8 mouse cellular contexts compared by ENCODE assay signal in genomic region chrX:84860012-84860647, GRCm38 (mm10).
DNase-seq lines count a peak whose midpoint lies in the region; ATAC-seq lines count a peak whose summit lies in the region.

No protein-coding gene starts in this region.

- H3K4me3 ChIP-seq in heart, embryonic 12.5 days: no peak overlapping the region
- H3K4me3 ChIP-seq in forebrain, embryonic 15.5 days: no peak overlapping the region
- no peak overlapping the region for H3K4me3 ChIP-seq in liver, embryonic 13.5 days (replicated peaks)
- H3K4me3 ChIP-seq in neural tube, embryonic 11.5 days (ENCODE audit: low read depth, low read length): no peak overlapping the region

- no peak overlapping the region for H3K27ac ChIP-seq in heart, embryonic 12.5 days (ENCODE audit: poor library complexity, severe bottlenecking)
- no peak overlapping the region for H3K27ac ChIP-seq in forebrain, embryonic 15.5 days (replicated peaks)
- no peak overlapping the region for H3K27ac ChIP-seq in liver, embryonic 13.5 days
- H3K27ac ChIP-seq in neural tube, embryonic 11.5 days (ENCODE audit: low read depth, low read length): no peak overlapping the region

- no peak for ATAC-seq in heart, embryonic 12.5 days (ENCODE audit: insufficient number of reproducible peaks, low FRiP score)
- peak; percentile 93 for ATAC-seq in forebrain, embryonic 15.5 days (replicated peaks)
- ATAC-seq in liver, embryonic 13.5 days (ENCODE audit: low read depth): peak; percentile 60
- ATAC-seq in neural tube, embryonic 11.5 days (ENCODE audit: insufficient read depth, low FRiP score, low TSS enrichment): peak; percentile 89

- H3K27me3 ChIP-seq in heart, embryonic 12.5 days (replicated peaks): no peaks in the 10 kb centered on the region
- no peaks in the 10 kb centered on the region for H3K27me3 ChIP-seq in forebrain, embryonic 15.5 days
- H3K27me3 ChIP-seq in liver, embryonic 13.5 days: no peaks in the 10 kb centered on the region
- no peaks in the 10 kb centered on the region for H3K27me3 ChIP-seq in neural tube, embryonic 11.5 days (ENCODE audit: control insufficient read depth, insufficient read depth, low read length)

- no peaks in the 10 kb centered on the region for H3K4me1 ChIP-seq in heart, embryonic 12.5 days (replicated peaks)
- no peaks in the 10 kb centered on the region for H3K4me1 ChIP-seq in forebrain, embryonic 15.5 days
- H3K4me1 ChIP-seq in liver, embryonic 13.5 days (replicated peaks): no peaks in the 10 kb centered on the region
- no peaks in the 10 kb centered on the region for H3K4me1 ChIP-seq in neural tube, embryonic 11.5 days (ENCODE audit: control insufficient read depth, insufficient read depth, low read length)

- H3K9me3 ChIP-seq in heart, embryonic 12.5 days (replicated peaks): no peaks in the 10 kb centered on the region
- H3K9me3 ChIP-seq in forebrain, embryonic 15.5 days: no peaks in the 10 kb centered on the region
- no peaks in the 10 kb centered on the region for H3K9me3 ChIP-seq in liver, embryonic 13.5 days (replicated peaks)
- H3K9me3 ChIP-seq in neural tube, embryonic 11.5 days (ENCODE audit: control insufficient read depth, low read length): no peaks in the 10 kb centered on the region

- DNase-seq in heart, adult 18-20 months: peak; percentile 6 to 19
- peak; percentile 18 to 40 for DNase-seq in kidney, postnatal 4 days
- no peak for DNase-seq in liver, embryonic 13.5 days
- DNase-seq in neural tube, embryonic 11.5 days (ENCODE audit: low spot score): peak; percentile 73
- DNase-seq in spleen, adult 18-20 months: no peak
- no peak for DNase-seq in adrenal gland, postnatal 10 days

- H3K9ac ChIP-seq in heart, embryonic 12.5 days: no peak overlapping the region
- no peak overlapping the region for H3K9ac ChIP-seq in forebrain, embryonic 15.5 days (replicated peaks)
- H3K9ac ChIP-seq in liver, embryonic 13.5 days: no peak overlapping the region
- no peak overlapping the region for H3K9ac ChIP-seq in neural tube, embryonic 11.5 days (ENCODE audit: low read length)

- no peaks in the 10 kb centered on the region for H3K36me3 ChIP-seq in heart, embryonic 12.5 days
- H3K36me3 ChIP-seq in forebrain, embryonic 15.5 days: no peaks in the 10 kb centered on the region
- H3K36me3 ChIP-seq in liver, embryonic 13.5 days: no peaks in the 10 kb centered on the region
- H3K36me3 ChIP-seq in neural tube, embryonic 11.5 days (ENCODE audit: control insufficient read depth, insufficient read depth, low read length): no peaks in the 10 kb centered on the region

- H3K4me2 ChIP-seq in heart, embryonic 12.5 days: no peak overlapping the region
- H3K4me2 ChIP-seq in forebrain, embryonic 15.5 days (replicated peaks): no peak overlapping the region
- no peak overlapping the region for H3K4me2 ChIP-seq in liver, embryonic 13.5 days
- no peak overlapping the region for H3K4me2 ChIP-seq in neural tube, embryonic 11.5 days (ENCODE audit: low read depth)

- WGBS in heart, embryonic 12.5 days: 28% methylated on average over 3 of the region's 3 CpGs
- 19% methylated on average over 3 of the region's 3 CpGs for WGBS in forebrain, embryonic 15.5 days
- 33% methylated on average over 3 of the region's 3 CpGs for WGBS in liver, embryonic 13.5 days (ENCODE audit: insufficient replicate concordance)
- 6% methylated on average over 3 of the region's 3 CpGs for WGBS in neural tube, embryonic 11.5 days

Comparison
In these comparisons a context has a peak if more than half of its experiments do, and no peak if none do; other contexts are left out.
1. DNase-seq: peak in heart, adult 18-20 months (2 of 2), kidney, postnatal 4 days (2 of 2) and neural tube, embryonic 11.5 days (single experiment); none in liver, embryonic 13.5 days (single experiment), spleen, adult 18-20 months (0 of 2) and adrenal gland, postnatal 10 days (single experiment).